Mouse (Mus musculus): Measurements from ENCODE around the gene Tulp3. TPM values are rescaled to one million over a fixed set of nuclear protein-coding genes. Genes with fewer than 3 reads are reported as not detected.
"Not testable (repeated sequence)": the region's sequence is repeated elsewhere in the genome, so short reads cannot be mapped to it uniquely, and the experiment has no call there.

The Tulp3 gene
- 10 to 100 TPM; 10.9 to 11.4 TPM for total RNA-seq (2021)

DNA sequence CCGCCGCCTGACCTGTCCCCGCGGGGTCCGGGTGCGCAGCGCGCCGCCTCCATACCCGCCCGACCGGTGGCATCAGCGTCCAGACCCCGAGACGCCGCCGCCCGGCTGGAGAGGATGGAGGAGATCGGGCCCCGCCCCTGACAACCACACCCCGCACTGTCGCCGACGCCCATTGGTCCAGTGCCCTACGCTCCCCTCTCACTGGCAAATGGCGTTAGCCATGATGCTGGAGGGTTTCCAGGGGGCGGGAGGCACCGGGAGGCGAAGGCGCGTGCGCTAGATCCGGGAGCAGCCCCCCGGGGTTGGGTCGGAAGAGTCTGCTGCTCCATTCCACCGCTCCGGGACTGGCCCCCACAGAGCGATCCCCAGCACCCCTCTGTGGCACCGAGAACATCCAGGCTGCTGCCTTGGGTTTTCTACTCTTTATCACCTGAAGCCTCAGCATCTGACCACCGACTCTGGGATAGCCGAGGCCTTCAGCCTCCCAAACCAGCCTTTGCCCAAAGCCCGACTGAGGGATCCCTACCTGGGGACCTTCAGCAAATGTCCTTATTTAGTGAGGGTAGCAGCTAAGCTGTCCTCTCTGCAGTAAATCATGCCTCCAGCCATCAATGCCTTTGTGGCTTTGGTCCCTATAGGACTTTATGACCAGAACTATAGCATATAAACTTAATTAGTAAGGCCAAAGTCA is at the start of gene Tulp3:
Tulp3 (minus strand) TSS at position 126 of the 691 bp plus-strand sequence.
- DNase-seq = peak; percentile 98

DNA sequence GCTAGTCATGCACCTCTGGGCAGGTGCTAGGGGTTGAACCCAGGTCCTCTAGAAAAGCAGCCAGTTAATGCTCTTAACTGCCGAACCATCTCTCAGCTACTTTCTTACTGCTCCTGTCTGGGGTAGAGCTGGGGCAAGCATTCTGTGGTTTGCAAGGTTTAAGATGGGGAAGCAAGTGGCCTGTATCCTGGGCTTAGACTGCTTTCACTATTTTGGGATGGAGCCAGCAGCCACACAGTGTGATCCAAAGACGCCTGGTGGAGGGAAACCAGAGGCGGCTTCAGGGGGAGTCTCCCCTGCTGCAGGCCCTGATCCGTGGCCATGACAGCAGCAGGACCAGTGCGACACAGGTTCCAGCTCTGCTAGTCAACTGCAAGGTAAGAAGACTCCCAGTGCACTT is 49.1 kb upstream of the Tulp3 start:
- DNase-seq = peak; percentile 25

DNA sequence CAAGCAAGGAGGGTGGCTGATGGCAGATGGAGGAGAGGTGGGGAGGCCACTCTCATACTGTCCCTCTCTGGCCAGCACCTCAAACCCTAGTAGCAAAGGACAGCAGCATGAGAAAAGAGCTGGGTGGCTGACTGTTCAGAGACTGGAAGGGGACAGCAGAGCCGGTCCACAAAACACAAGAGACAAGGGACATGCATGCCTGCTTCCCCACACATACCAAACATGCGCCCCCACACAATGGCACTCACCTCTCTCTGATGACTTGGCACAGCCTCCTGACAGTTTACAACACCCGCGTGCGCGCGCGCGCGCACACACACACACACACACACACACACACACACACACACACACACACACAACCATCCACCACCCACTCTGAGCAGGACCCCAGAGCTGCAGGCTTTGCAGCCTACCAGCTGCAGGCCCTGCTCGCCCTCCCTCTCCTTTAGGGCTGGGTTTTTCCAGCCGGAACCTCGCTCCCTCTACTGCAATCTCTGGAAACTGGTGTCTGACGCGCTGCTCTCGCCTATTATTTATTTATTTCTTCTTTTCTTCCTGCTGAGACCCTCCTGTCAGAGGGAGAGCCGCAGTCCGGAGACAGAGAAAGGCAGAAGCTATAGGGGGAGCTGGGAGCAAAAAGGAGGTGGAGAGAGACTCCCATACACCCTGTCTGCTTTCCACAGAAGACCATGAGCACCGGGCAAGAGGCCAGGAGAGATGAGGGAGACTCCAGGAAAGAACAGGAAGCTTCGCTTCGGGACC is 44.0 kb upstream of the Tulp3 start:
- peak; percentile 53 for DNase-seq

DNA sequence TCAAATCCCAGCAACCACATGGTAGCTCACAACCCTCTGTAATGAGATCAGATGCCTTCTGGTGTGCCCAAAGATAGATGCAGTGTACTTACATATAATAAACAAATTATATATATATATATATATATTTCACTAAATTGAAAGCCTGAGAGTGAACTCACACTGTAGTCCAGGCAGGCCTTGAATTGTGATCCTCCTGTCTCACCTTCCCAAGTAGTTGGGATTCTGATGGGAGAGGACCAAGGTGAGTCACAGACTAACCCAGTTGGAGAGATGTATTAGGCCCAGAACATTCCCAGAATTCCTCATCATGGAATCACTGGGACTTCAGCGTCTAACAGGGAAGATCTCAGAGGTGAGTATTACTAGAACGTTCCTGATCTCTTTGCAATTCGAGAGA is 43.3 kb upstream of the Tulp3 start, which contains the start of gene Nrip2:
Nrip2 (plus strand) TSS at position 301 of the 400 bp plus-strand sequence.
- DNase-seq = no peak

DNA sequence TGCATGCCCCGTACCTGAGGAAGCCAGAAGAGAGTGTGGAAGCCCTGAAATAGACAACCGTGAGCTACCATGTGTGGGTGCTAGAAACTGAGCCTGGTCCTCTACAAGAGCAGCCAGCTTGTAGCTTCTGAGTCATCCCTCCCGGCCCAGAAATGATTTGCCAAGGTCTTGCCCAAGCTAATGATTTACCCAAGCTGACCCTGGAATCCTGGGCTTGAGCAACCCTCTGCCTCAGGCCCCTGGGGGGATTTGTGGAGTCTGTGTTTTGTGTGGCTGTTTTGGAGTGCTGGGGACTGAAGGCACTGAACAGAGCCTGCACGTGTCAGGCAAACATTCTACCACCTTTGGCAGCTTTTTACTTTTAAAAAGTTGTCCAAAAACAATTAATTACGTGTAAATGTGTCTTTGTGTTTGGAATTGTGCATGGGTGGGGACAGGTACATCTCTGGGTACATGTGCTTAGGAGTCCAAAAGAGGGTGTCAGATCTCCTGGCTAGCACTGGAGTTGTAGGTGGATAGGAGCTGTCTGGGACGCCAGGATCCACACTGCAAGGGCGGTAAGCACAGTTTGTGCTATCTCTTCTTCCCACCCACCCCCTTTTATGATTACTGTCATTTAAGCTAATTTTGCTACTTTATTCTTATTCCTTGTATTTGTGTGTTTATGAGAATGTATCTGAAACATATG is 42.1 kb upstream of the Tulp3 start:
- no peak for DNase-seq

DNA sequence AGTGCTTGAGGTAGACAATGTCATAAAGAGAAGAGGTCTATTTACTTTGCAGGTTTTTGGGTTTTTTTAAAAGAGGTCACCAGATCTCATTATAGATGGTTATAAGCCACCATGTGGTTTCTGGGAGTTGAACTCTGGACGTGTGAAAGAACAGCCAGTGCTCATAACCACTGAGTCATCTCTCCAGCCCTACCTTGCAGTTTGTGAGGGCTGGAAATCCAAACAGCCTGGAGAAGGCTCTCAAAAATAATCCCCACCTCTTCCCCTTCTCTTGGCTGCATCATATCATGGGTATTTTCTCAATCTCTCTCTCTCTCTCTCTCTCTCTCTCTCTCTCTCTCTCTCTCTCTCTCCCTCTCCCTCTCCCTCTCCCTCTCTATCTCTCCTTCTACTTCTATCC is 35.0 kb upstream of the Tulp3 start:
- no peak for DNase-seq

DNA sequence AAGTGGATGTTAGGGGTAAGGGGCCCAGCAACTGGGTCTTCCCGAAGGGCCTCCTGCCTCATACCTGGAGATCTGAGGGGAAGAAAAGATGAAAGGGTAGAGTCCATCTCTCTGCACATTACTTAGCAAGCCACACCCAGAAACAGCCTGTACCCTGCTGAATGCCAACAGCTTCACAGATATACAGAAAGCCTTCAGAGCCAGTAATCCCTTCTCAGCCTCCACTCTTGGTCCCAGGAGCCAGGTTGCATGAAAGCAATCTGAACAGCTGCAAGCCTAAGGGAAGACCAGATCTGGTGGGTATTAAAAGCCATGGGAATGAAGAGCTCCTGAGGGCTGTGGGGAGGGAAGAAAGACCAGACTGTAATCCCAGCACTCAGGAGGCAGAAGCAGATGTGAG is 33.5 kb upstream of the Tulp3 start:
- no peak for DNase-seq

DNA sequence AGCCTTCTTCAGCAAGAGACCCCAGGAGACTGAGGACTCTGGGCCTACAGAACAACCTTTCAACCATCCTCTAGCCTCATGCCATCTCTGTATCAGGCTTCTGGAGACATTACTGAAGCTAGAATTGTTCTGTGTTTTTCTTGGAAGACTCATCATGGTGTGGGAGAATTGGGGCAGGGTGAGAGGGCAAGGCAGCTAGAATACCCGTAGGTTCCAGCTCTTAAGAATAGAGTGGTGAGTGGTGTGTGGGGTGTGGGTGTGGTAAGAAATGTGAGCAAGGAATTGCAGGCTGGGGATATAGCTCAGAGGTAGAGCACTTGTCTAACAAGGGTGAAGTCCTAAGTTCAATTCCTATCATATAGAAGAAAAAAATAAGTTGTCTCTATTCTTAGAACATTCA is 29.4 kb upstream of the Tulp3 start:
- DNase-seq = no peak

DNA sequence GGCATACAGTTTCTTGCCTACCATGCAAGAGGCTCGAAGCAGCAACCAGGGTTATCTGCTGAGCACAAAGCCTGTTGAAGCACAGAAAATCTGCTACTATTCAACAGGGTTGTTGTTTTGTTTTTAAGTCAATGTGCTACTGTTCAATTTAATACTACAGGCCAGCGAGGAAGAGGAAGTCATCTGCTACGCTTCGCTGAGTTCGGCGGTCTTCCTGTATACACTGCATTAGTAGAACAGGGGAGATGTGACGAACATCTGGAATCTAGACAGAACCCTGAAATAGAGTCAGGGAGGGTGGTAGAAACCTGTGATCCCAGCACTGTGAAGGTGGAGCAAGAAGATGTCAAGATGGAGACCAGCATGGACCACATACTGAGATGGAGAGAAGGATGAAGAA is 28.1 kb upstream of the Tulp3 start:
- no peak for DNase-seq

DNA sequence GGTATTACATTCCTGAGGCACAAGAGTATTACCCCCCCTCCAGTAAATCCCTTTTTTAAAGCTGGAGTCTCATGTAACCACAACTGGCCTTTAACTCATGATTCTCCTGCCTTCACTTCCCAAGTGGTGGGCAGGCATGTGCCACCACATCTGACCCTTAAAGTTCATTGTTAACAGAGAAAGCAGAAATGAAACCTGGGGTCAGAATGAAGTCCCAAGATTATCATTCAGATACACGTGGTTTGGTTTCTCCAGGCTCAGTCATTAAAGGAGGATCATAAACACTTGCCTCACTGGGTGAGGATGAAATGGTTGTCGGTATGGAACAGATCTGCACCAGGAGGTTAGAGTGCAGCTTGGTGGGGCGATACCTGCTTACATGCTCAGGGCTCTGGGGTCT is 25.6 kb upstream of the Tulp3 start:
- DNase-seq = no peak

DNA sequence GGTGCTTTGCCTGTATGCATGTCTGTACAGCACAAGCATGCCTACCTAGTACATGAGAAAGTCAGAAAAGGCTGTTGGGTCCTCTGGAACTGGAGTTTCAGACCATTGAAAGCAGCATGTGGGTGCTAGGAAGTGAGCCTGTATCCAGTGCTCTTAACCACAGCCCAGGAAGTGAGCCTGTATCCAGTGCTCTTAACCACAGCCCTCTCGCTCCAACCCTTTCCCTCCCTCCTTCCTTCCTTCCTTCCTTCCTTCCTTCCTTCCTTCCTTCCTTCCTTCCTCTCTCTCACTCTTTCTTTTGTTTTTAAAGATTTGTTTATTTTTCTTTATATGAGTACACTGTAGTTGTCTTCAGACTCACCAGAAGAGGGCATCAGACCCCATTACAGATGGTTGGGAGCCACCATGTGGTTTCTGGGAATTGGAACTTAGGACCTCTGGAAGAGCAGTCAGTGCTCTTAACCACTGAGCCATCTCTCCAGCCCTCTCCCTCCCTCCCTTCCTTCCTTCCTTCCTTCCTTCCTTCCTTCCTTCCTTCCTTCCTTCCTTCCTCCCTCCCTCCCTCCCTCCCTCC is 25.0 kb upstream of the Tulp3 start:
- DNase-seq = not testable (repeated sequence)

DNA sequence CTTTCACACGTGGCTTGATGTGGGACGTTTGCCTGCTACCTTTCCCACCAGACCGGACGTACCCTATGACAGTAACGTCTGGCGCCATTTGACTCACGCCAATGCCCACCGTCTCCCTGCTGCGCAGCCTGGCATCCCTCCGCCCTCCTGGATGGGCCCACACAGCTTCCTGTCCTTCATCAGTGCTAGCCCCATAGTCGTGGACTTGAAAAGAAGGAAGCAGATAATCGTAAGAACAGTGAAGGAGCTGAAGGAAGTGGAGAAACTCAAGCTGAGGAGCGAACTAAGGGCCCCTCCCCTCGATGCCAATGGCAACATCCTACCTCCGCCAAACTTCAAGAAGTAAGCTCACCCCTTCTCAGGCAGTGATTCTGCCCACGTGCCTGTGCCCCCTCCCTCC is 24.0 kb upstream of the Tulp3 start:
- no peak for DNase-seq

DNA sequence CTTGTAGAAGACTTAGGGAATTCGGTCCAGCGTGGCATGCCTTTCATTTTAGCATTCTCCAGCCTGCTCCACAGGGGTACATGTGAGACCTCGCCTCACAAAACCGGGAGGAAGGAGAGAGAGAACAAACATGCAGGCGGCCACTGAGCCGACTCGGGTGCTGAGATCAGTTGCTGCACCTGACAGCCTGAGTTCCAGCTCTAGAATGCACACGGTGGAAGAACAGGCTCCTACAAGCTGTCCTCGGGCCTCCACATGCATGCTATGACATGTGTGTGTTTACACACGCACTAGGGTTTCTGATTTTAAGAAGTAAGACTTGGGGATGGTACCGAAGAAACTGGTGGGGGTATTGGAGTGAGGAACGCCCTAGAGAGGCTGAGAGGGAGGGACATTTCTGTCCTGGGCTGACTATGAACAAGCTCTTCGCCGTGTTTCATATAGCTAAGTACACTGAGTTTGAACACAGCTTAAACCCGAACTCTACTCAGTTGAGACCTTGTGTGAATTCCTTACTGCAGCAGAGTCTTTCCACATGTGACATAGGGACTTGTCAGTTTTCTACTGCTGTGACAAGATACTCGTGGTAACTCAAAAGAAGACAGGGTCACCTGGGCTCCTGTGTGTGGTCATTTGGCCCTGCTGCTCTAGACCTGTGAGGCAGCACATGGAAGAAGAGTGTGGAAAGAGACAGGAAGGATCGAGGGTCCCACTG is 20.9 kb upstream of the Tulp3 start:
- DNase-seq = no peak

DNA sequence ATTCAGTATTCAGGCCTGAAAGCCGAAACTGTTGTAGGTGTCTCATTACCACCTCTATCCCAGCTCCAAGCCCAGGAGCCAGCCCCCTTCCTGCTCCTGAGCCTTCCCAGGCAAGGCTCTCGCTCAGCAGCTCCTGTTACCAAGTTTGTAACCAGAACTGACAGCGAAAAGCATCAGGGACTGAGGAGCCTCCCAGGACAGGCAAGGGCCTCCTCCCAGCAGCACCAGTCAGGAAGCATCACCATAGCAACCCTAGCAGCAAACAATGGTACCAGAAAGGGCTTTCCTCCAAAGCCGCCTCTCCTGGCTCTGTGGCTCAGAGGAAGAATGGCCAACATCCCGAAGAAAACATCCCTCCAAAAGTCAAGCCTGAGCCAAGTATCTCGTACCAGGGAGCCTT is 19.5 kb upstream of the Tulp3 start, which contains the start of the genes Tex52 and Gm44596:
Tex52 (plus strand) TSS at position 265 of the 400 bp plus-strand sequence.
Gm44596 (plus strand) TSS at position 312 of the 400 bp plus-strand sequence.
- DNase-seq = peak; percentile 33

DNA sequence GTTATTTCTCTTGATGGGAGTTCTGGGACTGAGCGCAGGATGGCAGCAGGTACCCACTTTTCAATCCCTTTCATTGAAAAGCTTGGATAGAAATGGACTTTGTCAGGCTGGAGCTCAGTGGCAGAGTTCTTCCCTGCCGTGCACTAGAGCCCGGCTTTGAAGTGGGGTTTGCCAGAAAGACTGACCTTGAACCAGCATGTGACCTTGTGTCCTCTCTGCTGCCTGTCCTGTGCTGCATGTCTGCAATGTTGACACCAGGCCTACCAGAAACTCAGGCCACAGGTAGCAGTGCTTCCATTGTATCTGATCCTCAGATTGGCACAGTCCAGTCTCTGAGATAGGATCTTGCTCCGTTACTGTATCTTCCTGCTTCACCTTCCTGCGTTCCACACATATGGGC is 14.4 kb upstream of the Tulp3 start:
- no peak for DNase-seq

DNA sequence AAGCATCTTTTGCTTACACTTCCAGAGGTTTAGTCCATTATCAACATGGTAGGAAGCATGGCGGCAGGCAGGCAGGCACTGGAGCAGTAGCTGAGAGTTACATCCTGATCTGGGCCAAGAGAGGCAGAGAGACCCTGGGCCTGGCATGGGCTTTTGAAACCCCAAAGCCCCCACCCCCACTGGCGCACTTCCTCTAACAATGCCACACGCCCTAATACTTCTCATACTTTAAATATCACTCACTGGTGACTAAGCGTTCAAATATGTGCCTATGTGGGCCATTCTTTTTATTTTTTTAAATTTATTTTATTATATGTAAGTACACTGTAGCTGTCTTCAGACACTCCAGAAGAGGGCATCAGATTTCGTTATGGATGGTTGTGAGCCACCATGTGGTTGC is 10.8 kb upstream of the Tulp3 start:
- no peak for DNase-seq

DNA sequence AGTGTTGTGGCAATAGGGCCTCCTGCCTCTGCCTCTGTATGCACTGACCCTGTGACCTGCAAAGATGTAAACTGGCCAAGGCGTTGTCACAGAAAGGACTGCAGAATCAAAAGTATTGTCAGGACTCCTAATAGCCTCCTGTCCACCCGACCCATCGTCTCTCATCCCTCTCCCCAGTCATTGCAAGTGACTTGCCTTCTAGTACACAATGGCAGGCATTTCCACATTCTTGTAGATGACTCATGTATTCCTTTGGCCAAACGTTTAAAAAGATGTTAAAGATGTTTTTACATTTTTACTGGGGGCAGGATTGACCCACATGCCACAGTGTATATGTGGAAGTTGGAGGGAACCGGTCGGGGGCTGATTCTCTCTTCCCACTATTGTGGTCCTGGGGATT is 9.1 kb upstream of the Tulp3 start:
- DNase-seq = no peak

DNA sequence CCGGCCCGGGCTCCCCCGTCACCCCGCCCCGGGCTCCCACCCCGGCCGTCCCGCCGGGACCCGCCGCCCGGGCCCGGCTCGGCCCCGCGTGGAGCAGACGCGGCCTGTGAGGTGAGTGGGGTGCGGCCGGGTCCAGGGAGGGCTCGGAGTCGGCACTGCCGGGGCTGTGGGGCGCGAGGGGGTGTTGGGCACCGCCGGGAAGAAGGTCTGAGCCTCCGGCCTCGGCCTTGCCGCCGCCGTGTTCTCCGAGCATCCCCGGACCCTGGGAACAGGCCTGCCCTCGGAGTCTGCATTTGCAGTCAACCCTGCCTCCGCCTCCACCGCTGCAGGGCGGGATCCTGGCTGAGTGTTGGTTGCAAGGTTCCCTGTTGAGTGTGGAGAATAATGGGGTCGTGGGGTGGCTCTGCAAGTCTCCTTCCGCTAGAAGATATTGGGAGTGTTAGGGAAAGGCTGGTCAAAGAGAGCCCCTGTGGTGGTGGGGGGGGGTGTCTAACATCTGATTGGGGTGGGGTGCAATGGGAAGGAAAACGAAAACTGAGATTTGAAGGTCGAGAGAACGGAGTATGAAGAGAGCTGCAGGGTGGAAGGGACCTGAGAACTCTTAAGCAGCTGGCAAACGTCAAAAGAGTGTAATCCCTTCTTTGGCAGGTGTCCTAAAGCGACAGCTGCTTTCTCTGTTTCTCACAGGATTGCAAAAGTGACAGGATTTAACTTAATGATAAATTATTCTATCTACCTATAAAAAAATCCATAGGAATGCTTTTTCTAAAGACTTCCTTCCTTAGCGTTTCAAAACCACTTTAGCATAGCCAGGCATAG is 7.6 kb upstream of the Tulp3 start:
- no peak for DNase-seq

DNA sequence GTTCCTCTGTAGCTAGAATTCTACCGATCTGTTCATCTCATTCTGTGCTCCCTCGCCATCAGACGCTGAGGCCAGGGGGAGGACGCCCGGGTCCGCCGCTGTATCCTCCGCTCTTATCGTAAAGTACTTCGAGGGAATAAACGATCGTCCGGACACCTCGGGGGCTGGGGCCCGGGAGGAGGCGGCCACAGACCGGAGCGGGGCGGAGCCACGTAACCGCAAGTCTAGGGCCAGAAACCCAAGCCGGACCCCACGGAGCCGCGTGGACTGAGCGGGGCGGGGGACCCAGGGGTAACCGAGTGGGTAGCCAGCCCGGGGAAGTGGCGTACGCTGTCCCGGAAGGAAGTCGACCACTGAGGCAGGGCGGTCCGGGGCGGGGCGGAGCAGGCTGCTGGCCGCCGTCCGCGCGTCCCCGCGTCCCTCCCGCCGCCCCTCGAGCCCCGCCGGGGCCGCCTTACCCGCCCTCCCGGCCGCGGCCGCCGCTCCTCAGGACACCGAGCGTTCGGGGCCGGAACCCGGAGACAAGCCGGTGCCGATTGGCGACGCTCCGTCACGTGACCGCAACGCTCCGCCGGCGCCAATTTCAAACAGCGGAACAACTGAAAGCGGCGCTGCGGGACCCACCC is 6.8 kb upstream of the Tulp3 start, which contains the start of the genes Rhno1 and Foxm1:
Rhno1 (minus strand) TSS at position 531 of the 626 bp plus-strand sequence.
Foxm1 (plus strand) TSS at position 587 of the 626 bp plus-strand sequence.
- peak; percentile 90 for DNase-seq

DNA sequence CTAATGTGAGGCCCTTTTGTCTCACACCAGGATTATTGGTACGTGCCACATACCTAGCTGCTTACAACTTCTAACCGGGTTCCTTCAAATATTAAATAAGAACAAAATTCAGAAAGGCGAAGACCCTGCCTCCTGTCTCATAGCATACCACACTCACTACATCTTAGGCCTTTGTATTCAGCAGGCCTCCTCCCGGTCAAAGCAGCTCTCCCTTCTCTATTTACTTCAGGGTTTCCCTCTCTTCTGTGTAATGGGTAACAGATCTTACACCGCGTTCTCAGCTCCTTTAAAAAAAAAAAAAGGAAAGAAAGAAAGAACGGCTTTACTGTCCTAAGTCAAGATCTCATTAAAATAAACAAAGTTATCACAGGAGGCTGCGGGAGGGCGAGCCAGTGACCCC is 6.2 kb upstream of the Tulp3 start:
- DNase-seq = no peak

DNA sequence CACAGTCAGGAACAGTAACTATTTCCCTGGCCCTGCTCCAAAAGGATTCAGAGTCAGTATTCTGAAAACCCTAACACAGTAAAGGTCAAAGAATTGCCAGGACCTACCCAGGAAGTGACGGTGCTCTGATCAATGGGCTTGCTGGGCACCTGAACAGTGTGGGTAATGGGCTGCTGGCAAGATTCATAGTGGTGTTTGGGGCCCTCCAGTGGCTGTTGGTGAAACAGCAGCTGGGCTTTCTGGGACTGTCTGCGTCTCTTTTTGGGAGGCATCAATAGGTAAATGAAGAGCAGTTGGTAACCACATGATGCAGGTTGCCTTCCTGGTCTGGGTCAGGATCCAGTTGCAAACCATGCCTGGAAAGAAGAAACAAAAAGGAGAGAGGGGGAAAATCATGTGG is 3.3 kb upstream of the Tulp3 start:
- DNase-seq = peak; percentile 76
